8 mouse cellular contexts compared by ENCODE assay signal in genomic region chr13:90886568-90886983, GRCm38 (mm10). TPM values are rescaled to one million over a fixed set of nuclear protein-coding genes. Genes with fewer than 3 reads are reported as not detected.
DNase-seq lines count a peak whose midpoint lies in the region; ATAC-seq and TF ChIP-seq lines count a peak whose summit lies in the region.

No protein-coding gene starts in this region.

- no peaks in the 10 kb centered on the region for H3K27me3 ChIP-seq in MEL (ENCODE audit: control insufficient read depth in 1 of 2, insufficient read depth in 2 of 2, low read length in 2 of 2)
- no peaks in the 10 kb centered on the region for H3K27me3 ChIP-seq in forebrain, embryonic 14.5 days (replicated peaks; ENCODE audit: control insufficient read depth, insufficient read depth, low read length)

- TF ChIP-seq RAD21 in MEL (IDR thresholded peaks at IDR 0.05; ENCODE audit: low read depth, low read length): peak; percentile 92

- H3K9ac ChIP-seq in MEL (ENCODE audit: control insufficient read depth, low read depth, low read length, poor library complexity, severe bottlenecking): 0 out of 2 replicates have a peak overlapping the region, but pooled peaks have one; percentile 23
- peak overlapping the region; percentile 29; the same call in 1 of the 2 replicates for H3K9ac ChIP-seq in forebrain, embryonic 14.5 days (ENCODE audit: low read length)

- H3K4me1 ChIP-seq in MEL (ENCODE audit: control insufficient read depth in 1 of 2, insufficient read depth in 2 of 2, low read length in 2 of 2): 0 out of 4 replicates have a peak, but pooled peaks cover 0 to 3% of the 10 kb centered on the region in 2 experiments
- no peaks in the 10 kb centered on the region for H3K4me1 ChIP-seq in forebrain, embryonic 14.5 days (ENCODE audit: control insufficient read depth, insufficient read depth, low read length)
- H3K4me1 ChIP-seq in lung, adult 2 months (ENCODE audit: control insufficient read depth, insufficient read depth, low read length): no peaks in the 10 kb centered on the region
- H3K4me1 ChIP-seq in olfactory bulb, adult 2 months (ENCODE audit: control insufficient read depth, insufficient read depth, low read length): no peaks in the 10 kb centered on the region

- intact Hi-C loops in heart, postnatal 25 days (cut with DNase I): loop anchor here (2.0 to 5.0 kb wide), 2 partner anchors 1108 to 1339 kb away; no protein-coding TSS in a partner anchor

- peak; percentile 81 for ATAC-seq in forebrain, embryonic 14.5 days

- peak; percentile 72 to 80 (median 78) for TF ChIP-seq CTCF in MEL (IDR thresholded peaks at IDR 0.05 in 2 of 3, conservative IDR thresholded peaks at IDR 0.05 in 1 of 3; ENCODE audit: control insufficient read depth in 1 of 3, insufficient read depth in 1 of 3, low read depth in 2 of 3, low read length in 3 of 3, poor library complexity in 1 of 3, severe bottlenecking in 1 of 3)
- TF ChIP-seq CTCF in lung, adult 2 months (IDR thresholded peaks at IDR 0.05; ENCODE audit: insufficient read depth, low read length): peak; percentile 74
- peak; percentile 60 for TF ChIP-seq CTCF in olfactory bulb, adult 2 months (IDR thresholded peaks at IDR 0.05; ENCODE audit: insufficient read depth, low read depth, low read length)

- peak; percentile 70 for DNase-seq in MEL (ENCODE audit: low read depth, low spot score)
- peak; percentile 15 for DNase-seq in cerebellum, adult 11-12 months
- DNase-seq in forebrain, embryonic 14.5 days (ENCODE audit: low spot score): peak; percentile 86
- DNase-seq in heart, postnatal 25 days (ENCODE audit: low spot score): peak; percentile 7
- DNase-seq in layer of hippocampus, adult 11-12 months (ENCODE audit: low spot score): peak; percentile 75
- peak; percentile 57 for DNase-seq in lung, adult 2 months
- peak; percentile 66 for DNase-seq in thymus, postnatal 0 days (ENCODE audit: low spot score)

- TF ChIP-seq EP300 in MEL (IDR thresholded peaks at IDR 0.05; ENCODE audit: low read depth in 1 of 2, low read length in 2 of 2): no peak

- H3K79me2 ChIP-seq in MEL (ENCODE audit: control insufficient read depth, insufficient read depth, low read length, poor library complexity): no peaks in the 10 kb centered on the region

- no peaks in the 10 kb centered on the region for H3K9me3 ChIP-seq in MEL (replicated peaks; ENCODE audit: insufficient read depth, low read length)
- no peaks in the 10 kb centered on the region for H3K9me3 ChIP-seq in forebrain, embryonic 14.5 days (replicated peaks; ENCODE audit: control insufficient read depth, low read length)

- H3K4me3 ChIP-seq in MEL (ENCODE audit: control insufficient read depth in 1 of 2, insufficient read depth in 1 of 2, low read depth in 2 of 2, low read length in 2 of 2): peak overlapping the region; percentile 44 to 55
- peak overlapping the region; percentile 28 for H3K4me3 ChIP-seq in forebrain, embryonic 14.5 days (ENCODE audit: low read depth, low read length)
- H3K4me3 ChIP-seq in lung, adult 2 months (replicated peaks; ENCODE audit: extremely low read depth, low read depth, low read length): peak overlapping the region; percentile 40
- H3K4me3 ChIP-seq in olfactory bulb, adult 2 months (ENCODE audit: insufficient read depth, low read depth, low read length): peak overlapping the region; percentile 21; the same call in 1 of the 2 replicates

- WGBS in forebrain, embryonic 14.5 days: 1% methylated on average over 18 of the region's 18 CpGs
- WGBS in lung, adult 2 months: under 1% methylated on average over 18 of the region's 18 CpGs
- WGBS in olfactory bulb, adult 2 months: under 1% methylated on average over 18 of the region's 18 CpGs

- H3K27ac ChIP-seq in MEL (ENCODE audit: control insufficient read depth, low read depth, low read length): no peak overlapping the region
- H3K27ac ChIP-seq in forebrain, embryonic 14.5 days (ENCODE audit: low read depth, low read length): no peak overlapping the region
- no peak overlapping the region for H3K27ac ChIP-seq in olfactory bulb, adult 2 months (ENCODE audit: insufficient read depth, low read depth, low read length)

- peak overlapping the region; percentile 55 for H3K4me2 ChIP-seq in forebrain, embryonic 14.5 days (ENCODE audit: low read length)

- no peak for TF ChIP-seq POLR2A in MEL (IDR thresholded peaks at IDR 0.05; ENCODE audit: control insufficient read depth in 1 of 2, insufficient read depth in 1 of 2, low read depth in 1 of 2, low read length in 2 of 2, poor library complexity in 1 of 2)
- no peak for TF ChIP-seq POLR2A in lung, adult 2 months (IDR thresholded peaks at IDR 0.05; ENCODE audit: borderline replicate concordance, extremely low read depth, low read depth, low read length)
- no peak for TF ChIP-seq POLR2A in olfactory bulb, adult 2 months (IDR thresholded peaks at IDR 0.05; ENCODE audit: insufficient read depth, low read depth, low read length)

- H3K36me3 ChIP-seq in MEL (ENCODE audit: control insufficient read depth in 1 of 2, insufficient read depth in 2 of 2, low read length in 2 of 2): no peaks in the 10 kb centered on the region; a peak in 1 of 4 replicates
- H3K36me3 ChIP-seq in forebrain, embryonic 14.5 days (ENCODE audit: control insufficient read depth, insufficient read depth, low read length): no peaks in the 10 kb centered on the region

TF ChIP-seq in MEL, 35 proteins besides CTCF, POLR2A, EP300 and RAD21:
- TF ChIP-seq CHD2 (IDR thresholded peaks at IDR 0.05; ENCODE audit: low read length) (no peak), SMC3 (IDR thresholded peaks at IDR 0.05; ENCODE audit: low read depth, low read length) (peak; percentile 76), MYB (IDR thresholded peaks at IDR 0.05; ENCODE audit: low read depth, low read length) (no peak), KAT2A (conservative IDR thresholded peaks at IDR 0.05; ENCODE audit: low read depth, low read length) (no peak), ELF1 (IDR thresholded peaks at IDR 0.05; ENCODE audit: low read depth, low read length) (no peak), TAL1 (IDR thresholded peaks at IDR 0.05; ENCODE audit: low read length) (no peak), MAZ (IDR thresholded peaks at IDR 0.05; ENCODE audit: low read depth, low read length) (no peak), MAFK (IDR thresholded peaks at IDR 0.05; ENCODE audit: borderline replicate concordance, low read depth, low read length) (no peak), ETS1 (IDR thresholded peaks at IDR 0.05; ENCODE audit: low read depth, low read length) (no peak), TCF12 (IDR thresholded peaks at IDR 0.05; ENCODE audit: low read depth, low read length) (peak; percentile 27; the same call in 1 of the 2 replicates), SIN3A (IDR thresholded peaks at IDR 0.05; ENCODE audit: low read length) (no peak), ZC3H11A (IDR thresholded peaks at IDR 0.05; ENCODE audit: low read depth, low read length) (peak; percentile 81), NRF1 (IDR thresholded peaks at IDR 0.05; ENCODE audit: insufficient read depth, low read depth, low read length, poor library complexity, severe bottlenecking) (no peak), JUND (IDR thresholded peaks at IDR 0.05; ENCODE audit: low read depth, low read length) (no peak), POLR2AphosphoS2 (IDR thresholded peaks at IDR 0.05; ENCODE audit: low read length) (no peak), ZKSCAN1 (IDR thresholded peaks at IDR 0.05; ENCODE audit: low read depth, low read length) (peak; percentile 82), MEF2A (IDR thresholded peaks at IDR 0.05; ENCODE audit: extremely low read depth, insufficient replicate concordance, low read depth, low read length, poor library complexity, severe bottlenecking) (no peak), USF1 (IDR thresholded peaks at IDR 0.05; ENCODE audit: low read depth, low read length) (no peak), ZMIZ1 (IDR thresholded peaks at IDR 0.05; ENCODE audit: low read depth, low read length) (no peak), ZNF384 (IDR thresholded peaks at IDR 0.05; ENCODE audit: low read depth, low read length) (peak; percentile 95), MXI1 (IDR thresholded peaks at IDR 0.05; ENCODE audit: low read depth, low read length) (no peak)
TF ChIP-seq in MEL: peak in this region for 5.

RNA-seq across cellular contexts. Expression of gene Atp6ap1l, which starts 18.6 kb away (rescaled TPM):
- total RNA-seq in MEL (2012; rRNA removed): not detected in 2 replicates
- polyA plus RNA-seq in MEL (2012; ENCODE audit: insufficient read depth in 1 of 2, insufficient read length in 2 of 2, low read depth in 1 of 2, low replicate concordance in 2 of 2, missing spikeins in 1 of 2): not detected
- polyA plus RNA-seq in forebrain, embryonic 14.5 days (2014; fragmentation: Nextera tagmentation; extraction: Ambion mirVana): 3.9 and 4.5 TPM in 2 replicates
- total RNA-seq in heart, postnatal 25 days (2021): under 1 TPM; 0.36 to 0.62 TPM
- not detected in 2 replicates for polyA plus RNA-seq in lung, adult 2 months (2012; rRNA removed)
- polyA plus RNA-seq in olfactory bulb, adult 2 months (2012; ENCODE audit: insufficient read depth, insufficient read length, low replicate concordance, missing spikeins): not detected in 2 replicates
- 0.18 TPM in 1 of 2 replicates, not detected in the other for polyA plus RNA-seq in thymus, postnatal 0 days (2015; fragmentation: Nextera tagmentation; extraction: Ambion mirVana)

RNA-seq across cellular contexts. Expression of gene Rps23, which starts 36.2 kb away (rescaled TPM):
- total RNA-seq in MEL (2012; rRNA removed): 2,047 and 2,086 TPM in 2 replicates
- polyA plus RNA-seq in MEL (2012; ENCODE audit: insufficient read depth in 1 of 2, insufficient read length in 2 of 2, low read depth in 1 of 2, low replicate concordance in 2 of 2, missing spikeins in 1 of 2): 100 to 1,000 TPM in 1 of 2 experiments, not detected in 1; 389 TPM
- 146 and 210 TPM in 2 replicates for polyA plus RNA-seq in forebrain, embryonic 14.5 days (2014; fragmentation: Nextera tagmentation; extraction: Ambion mirVana)
- total RNA-seq in heart, postnatal 25 days (2021): 100 to 1,000 TPM; 164 to 188 TPM
- 175 and 177 TPM in 2 replicates for polyA plus RNA-seq in lung, adult 2 months (2012; rRNA removed)
- 542 TPM in 1 of 2 replicates, not detected in the other for polyA plus RNA-seq in olfactory bulb, adult 2 months (2012; ENCODE audit: insufficient read depth, insufficient read length, low replicate concordance, missing spikeins)
- polyA plus RNA-seq in thymus, postnatal 0 days (2015; fragmentation: Nextera tagmentation; extraction: Ambion mirVana): 425 and 443 TPM in 2 replicates

Comparison
In these comparisons a context has a peak if more than half of its experiments do, and no peak if none do; other contexts are left out.
1. DNase-seq: peak in every context shown above with its lines; median percentile 86 in forebrain, embryonic 14.5 days; 75 in layer of hippocampus, adult 11-12 months; 70 in MEL; 66 in thymus, postnatal 0 days; 57 in lung, adult 2 months; 15 in cerebellum, adult 11-12 months; 7 in heart, postnatal 25 days.